Mouse (Mus musculus) embryonic facial prominence, embryonic 12.5 days (tissue): ENCODE results near the gene Ahcyl2. TPM values are rescaled to one million over a fixed set of nuclear protein-coding genes. Genes with fewer than 3 reads are reported as not detected.

Experiments
- ATAC-seq: fragments of 200-750 bp; cut with Nextera tagmentation; 2 replicates; pipeline ENCODE4 v1.8.0; 2017; ENCODE audit not compliant: insufficient number of reproducible peaks, insufficient read depth, low FRiP score, low TSS enrichment
- H3K27ac ChIP-seq: fragments of 300-500 bp; sonication (generic); 2 replicates; pipeline ENCODE4 v1.5.1; 2016; ENCODE audit warnings: mild to moderate bottlenecking
- H3K27me3 ChIP-seq: fragments of 300-500 bp; sonication (generic); 2 replicates; pipeline ENCODE4 v1.6.1; 2016; ENCODE audit warnings: mild to moderate bottlenecking, moderate library complexity
- H3K36me3 ChIP-seq: fragments of 300-500 bp; sonication (generic); 2 replicates; pipeline ENCODE4 v1.6.1; 2016; ENCODE audit warnings: mild to moderate bottlenecking
- H3K4me1 ChIP-seq: fragments of 300-500 bp; sonication (generic); 2 replicates; pipeline ENCODE4 v1.6.1; 2016
- H3K4me2 ChIP-seq: fragments of 300-500 bp; sonication (generic); replicated peaks from 2 replicates; pipeline ENCODE4 v1.6.1; 2016; ENCODE audit warnings: mild to moderate bottlenecking, moderate library complexity
- H3K4me3 ChIP-seq: fragments of 300-500 bp; sonication (generic); 2 replicates; pipeline ENCODE4 v1.5.1; 2016; ENCODE audit warnings: mild to moderate bottlenecking
- H3K9ac ChIP-seq: fragments of 300-500 bp; sonication (generic); 2 replicates; pipeline ENCODE4 v1.6.1; 2016; ENCODE audit warnings: mild to moderate bottlenecking, moderate library complexity
- H3K9me3 ChIP-seq: fragments of 300-500 bp; sonication (generic); 2 replicates; pipeline ENCODE4 v1.6.1; 2016; ENCODE audit warnings: mild to moderate bottlenecking, moderate library complexity
- WGBS: fragments of 180-500 bp; shearing (Covaris S2); methylation state at CpG from one replicate; pipeline ENCODE4 v1.1.7; 2016; 5-methylcytosine and 5-hydroxymethylcytosine counted together
- polyA plus RNA-seq: library from polyadenylated mRNA; unstranded; fragments of >200 nt; fragmentation: Nextera tagmentation; extraction: Ambion mirVana; gene quantifications from 2 replicates; pipeline ENCODE4 v1.2.1, GENCODE M21; 2016

Gene Ahcyl2
- polyA plus RNA-seq, 1 experiment from 2014 or later = 20.5 TPM

DNA sequence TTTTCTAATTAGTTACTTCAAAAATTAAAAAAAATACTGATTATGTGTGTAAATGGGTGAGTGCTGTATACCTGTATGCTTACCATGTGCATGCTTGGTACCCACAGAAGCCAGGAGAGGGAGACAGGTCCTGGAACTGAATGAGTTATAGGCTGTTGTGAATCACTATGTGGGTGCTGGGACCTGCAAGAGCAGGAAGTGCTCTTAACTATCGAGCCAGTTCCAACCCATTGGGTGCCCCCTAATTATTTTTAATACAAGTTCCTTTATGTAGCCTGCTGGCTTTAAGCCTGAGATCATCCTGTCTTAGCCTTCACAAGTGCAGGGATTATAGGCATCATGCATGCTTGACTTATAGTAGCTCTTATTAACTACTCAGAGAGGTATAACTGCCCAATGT is 6.3 kb downstream of the Ahcyl2 start:
- Histone ChIP-seq H3K9ac (no peak overlapping the region), H3K4me1 (0 out of 2 replicates have a peak, but pooled peaks cover 11% of the 10 kb centered on the region), H3K27ac (no peak overlapping the region), H3K4me3 (no peak overlapping the region), H3K36me3 (no peaks in the 10 kb centered on the region), H3K27me3 (no peaks in the 10 kb centered on the region), H3K9me3 (no peaks in the 10 kb centered on the region), H3K4me2 (no peak overlapping the region)
- 80% methylated on average over 1 of the region's 1 CpGs for WGBS
- no peak for ATAC-seq

GRCm38 (mm10) chr6:29775609-29776008 is 7.8 kb downstream of the Ahcyl2 start:
- Histone ChIP-seq H3K4me3 (no peak overlapping the region), H3K9me3 (no peaks in the 10 kb centered on the region), H3K36me3 (no peaks in the 10 kb centered on the region), H3K4me1 (0 out of 2 replicates have a peak, but pooled peaks cover 2% of the 10 kb centered on the region), H3K4me2 (no peak overlapping the region), H3K27ac (no peak overlapping the region), H3K9ac (no peak overlapping the region), H3K27me3 (no peaks in the 10 kb centered on the region)
- no peak for ATAC-seq
- WGBS = 84% methylated on average over 1 of the region's 1 CpGs

DNA sequence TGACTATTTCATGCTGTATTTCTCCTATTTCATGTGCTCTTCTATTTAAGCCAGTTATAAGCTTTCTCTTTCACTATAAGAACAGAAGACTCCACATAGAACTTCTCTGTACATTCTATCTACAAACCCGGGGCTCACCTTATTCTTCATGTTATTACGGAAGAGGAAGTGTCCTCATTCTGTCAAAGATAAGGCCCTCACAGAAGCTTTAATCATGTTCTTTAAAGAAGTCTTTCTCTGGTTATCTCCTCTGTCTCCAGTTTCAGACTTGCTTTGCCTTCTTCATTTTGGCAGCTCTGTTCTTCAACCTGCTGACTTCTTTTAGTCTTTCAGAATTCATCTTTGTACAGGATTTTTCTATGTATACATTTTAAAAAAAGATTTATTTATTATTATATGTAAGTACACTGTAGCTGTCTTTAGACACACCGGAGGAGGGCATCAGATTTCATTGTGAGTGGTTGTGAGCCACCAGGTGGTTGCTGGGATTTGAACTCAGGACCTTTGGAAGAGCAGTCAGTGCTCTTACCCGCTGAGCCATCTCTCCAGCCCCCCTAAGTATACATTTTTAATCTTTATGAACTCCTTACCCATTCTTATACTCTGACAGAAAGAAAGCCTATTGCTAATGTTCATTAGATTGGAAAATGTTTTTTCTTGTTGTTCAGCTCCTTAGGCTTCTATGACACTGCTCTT is 8.9 kb downstream of the Ahcyl2 start:
- H3K27me3 ChIP-seq = no peaks in the 10 kb centered on the region
- ATAC-seq = no peak
- H3K4me3 ChIP-seq = no peak overlapping the region
- WGBS = 95% methylated on average over 4 of the region's 4 CpGs
- H3K27ac ChIP-seq = no peak overlapping the region
- no peaks in the 10 kb centered on the region for H3K9me3 ChIP-seq
- no peak overlapping the region for H3K9ac ChIP-seq
- H3K36me3 ChIP-seq = no peaks in the 10 kb centered on the region
- H3K4me2 ChIP-seq = no peak overlapping the region
- 0 out of 2 replicates have a peak, but pooled peaks cover 2% of the 10 kb centered on the region for H3K4me1 ChIP-seq

- Histone ChIP-seq H3K4me1 (0 out of 2 replicates have a peak, but pooled peaks cover 2% of the 10 kb centered on the region), H3K27ac (no peak overlapping the region), H3K36me3 (no peaks in the 10 kb centered on the region), H3K4me3 (no peak overlapping the region), H3K4me2 (no peak overlapping the region), H3K27me3 (no peaks in the 10 kb centered on the region), H3K9ac (no peak overlapping the region), H3K9me3 (no peaks in the 10 kb centered on the region)
- WGBS = 76% methylated on average over 3 of the region's 3 CpGs
- no peak for ATAC-seq
Observed at GRCm38 (mm10) chr6:29777238-29777555, 9.4 kb downstream of the Ahcyl2 start.

GRCm38 (mm10) chr6:29780082-29780481 is 12.3 kb downstream of the Ahcyl2 start:
- no peak overlapping the region for H3K4me3 ChIP-seq
- H3K27me3 ChIP-seq = no peaks in the 10 kb centered on the region
- 0 out of 2 replicates have a peak, but pooled peaks cover 2% of the 10 kb centered on the region for H3K4me1 ChIP-seq
- H3K9ac ChIP-seq = no peak overlapping the region
- H3K27ac ChIP-seq = no peak overlapping the region
- no peaks in the 10 kb centered on the region for H3K9me3 ChIP-seq
- H3K4me2 ChIP-seq = no peak overlapping the region
- no peak for ATAC-seq
- no peaks in the 10 kb centered on the region for H3K36me3 ChIP-seq

DNA sequence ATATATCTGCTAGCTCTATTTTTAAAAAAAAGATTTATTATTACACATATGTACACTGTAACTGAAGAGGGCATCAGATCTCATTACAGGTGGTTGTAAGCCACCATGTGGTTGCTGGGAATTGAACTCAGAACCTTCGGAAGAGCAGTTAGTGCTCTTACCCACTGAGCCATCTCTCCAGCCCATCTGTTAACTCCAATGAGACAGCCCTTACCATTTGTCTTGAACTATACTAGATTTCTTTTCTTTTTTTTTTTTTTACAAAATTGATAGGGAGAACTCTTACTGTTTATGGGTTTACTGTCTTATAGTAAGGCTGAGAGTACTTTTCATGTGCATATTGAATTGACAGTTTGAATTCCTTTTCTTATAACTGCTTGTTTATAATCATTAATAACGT is 12.8 kb downstream of the Ahcyl2 start:
- WGBS = 90% methylated on average over 2 of the region's 2 CpGs
- no peaks in the 10 kb centered on the region for H3K36me3 ChIP-seq
- no peak for ATAC-seq
- H3K27me3 ChIP-seq = no peaks in the 10 kb centered on the region
- H3K27ac ChIP-seq = no peak overlapping the region
- H3K9ac ChIP-seq = no peak overlapping the region
- H3K9me3 ChIP-seq = no peaks in the 10 kb centered on the region
- H3K4me2 ChIP-seq = no peak overlapping the region
- H3K4me3 ChIP-seq = no peak overlapping the region
- H3K4me1 ChIP-seq = 0 out of 2 replicates have a peak, but pooled peaks cover 2% of the 10 kb centered on the region

DNA sequence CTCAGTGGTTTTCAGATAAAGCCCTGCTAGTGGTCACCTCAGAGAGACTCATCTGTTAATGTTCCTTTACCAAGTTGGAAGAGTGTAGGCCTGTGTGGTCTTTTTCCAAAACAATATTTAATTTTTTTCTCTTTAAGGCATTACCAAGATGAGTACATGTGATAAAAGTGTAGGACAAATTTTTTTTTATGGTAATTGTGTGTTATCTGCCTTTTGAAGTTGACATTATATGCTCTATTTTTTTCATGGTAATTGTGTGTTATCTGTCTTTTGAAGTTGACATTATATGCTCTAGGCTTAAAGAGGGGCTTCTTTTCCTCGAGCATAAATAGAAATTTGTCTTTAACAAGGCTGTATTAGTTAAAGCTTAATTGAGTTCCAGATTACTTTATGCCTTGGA is 14.4 kb downstream of the Ahcyl2 start:
- no peaks in the 10 kb centered on the region for H3K27me3 ChIP-seq

DNA sequence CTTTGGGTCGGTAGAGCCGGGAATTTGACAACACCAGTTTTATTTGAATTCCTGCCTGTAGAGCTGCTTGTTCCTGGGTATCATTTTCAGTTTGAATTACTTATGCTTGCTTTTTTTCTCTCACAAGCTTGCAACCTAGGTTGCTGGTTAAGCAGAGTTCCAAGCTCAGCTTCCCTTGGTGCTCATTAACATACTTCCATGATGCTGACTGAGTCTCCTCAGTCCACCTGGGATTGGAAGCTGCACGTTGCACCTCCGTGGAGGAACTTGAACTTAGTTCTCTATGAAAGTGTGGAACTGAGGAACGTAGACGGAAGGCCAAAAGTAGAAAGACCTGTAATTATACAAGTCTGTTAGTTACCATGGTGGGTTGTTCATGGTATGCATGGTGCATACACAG is 16.1 kb downstream of the Ahcyl2 start:
- Histone ChIP-seq H3K36me3 (no peaks in the 10 kb centered on the region), H3K9ac (no peak overlapping the region), H3K4me2 (no peak overlapping the region), H3K4me3 (no peak overlapping the region), H3K27ac (no peak overlapping the region), H3K9me3 (no peaks in the 10 kb centered on the region), H3K27me3 (no peaks in the 10 kb centered on the region), H3K4me1 (no peaks in the 10 kb centered on the region)
- no peak for ATAC-seq
- WGBS = 78% methylated on average over 6 of the region's 6 CpGs

More for the DNA sequence above, 14.4 kb downstream of the Ahcyl2 start:
- no peak for ATAC-seq
- no peaks in the 10 kb centered on the region for H3K9me3 ChIP-seq
- H3K4me2 ChIP-seq = no peak overlapping the region
- no peak overlapping the region for H3K4me3 ChIP-seq
- H3K4me1 ChIP-seq = no peaks in the 10 kb centered on the region
- 77% methylated on average over 1 of the region's 1 CpGs for WGBS
- H3K9ac ChIP-seq = no peak overlapping the region
- no peak overlapping the region for H3K27ac ChIP-seq
- no peaks in the 10 kb centered on the region for H3K36me3 ChIP-seq

- Histone ChIP-seq H3K9me3 (no peaks in the 10 kb centered on the region), H3K4me3 (no peak overlapping the region), H3K4me1 (no peaks in the 10 kb centered on the region), H3K36me3 (no peaks in the 10 kb centered on the region), H3K27ac (no peak overlapping the region), H3K27me3 (no peaks in the 10 kb centered on the region), H3K9ac (no peak overlapping the region), H3K4me2 (no peak overlapping the region)
- ATAC-seq = no peak
- 82% methylated on average over 3 of the region's 3 CpGs for WGBS
Observed at GRCm38 (mm10) chr6:29784413-29785021, 16.7 kb downstream of the Ahcyl2 start.

GRCm38 (mm10) chr6:29785759-29786158 is 17.9 kb downstream of the Ahcyl2 start:
- Histone ChIP-seq H3K4me3 (no peak overlapping the region), H3K4me1 (no peaks in the 10 kb centered on the region), H3K9ac (no peak overlapping the region), H3K4me2 (no peak overlapping the region), H3K36me3 (no peaks in the 10 kb centered on the region), H3K27me3 (no peaks in the 10 kb centered on the region), H3K9me3 (no peaks in the 10 kb centered on the region), H3K27ac (no peak overlapping the region)
- ATAC-seq = no peak
- WGBS = 87% methylated on average over 5 of the region's 5 CpGs

DNA sequence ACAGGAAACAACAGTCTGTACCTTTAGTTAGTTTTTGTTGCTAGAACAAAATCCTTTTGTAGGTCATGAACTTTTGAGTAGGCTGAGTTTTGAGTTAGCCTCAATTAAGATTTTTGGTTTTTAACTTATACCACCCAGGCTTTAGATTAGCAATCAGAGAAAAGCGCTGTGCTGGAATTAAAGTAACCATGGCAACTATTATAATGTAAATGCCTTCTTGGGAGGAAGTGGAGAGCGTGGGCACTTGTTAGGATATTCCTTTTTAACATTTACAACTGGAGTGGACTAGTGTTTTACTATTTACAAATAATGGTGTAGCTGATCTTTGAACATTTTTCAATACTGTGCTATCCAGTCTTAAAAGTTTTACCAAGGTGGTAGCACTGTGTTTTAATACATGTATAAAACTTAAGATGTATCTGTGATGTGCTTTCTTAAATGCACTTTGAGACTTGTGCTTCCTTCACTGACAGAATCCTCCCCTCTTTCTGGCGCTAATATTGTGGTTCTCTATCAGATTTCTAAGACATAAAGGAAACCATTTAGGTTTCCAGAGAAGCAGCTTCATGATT is 21.1 kb downstream of the Ahcyl2 start:
- H3K27me3 ChIP-seq = no peaks in the 10 kb centered on the region
- no peaks in the 10 kb centered on the region for H3K9me3 ChIP-seq
- H3K27ac ChIP-seq = no peak overlapping the region
- no peak overlapping the region for H3K9ac ChIP-seq
- H3K4me1 ChIP-seq = no peaks in the 10 kb centered on the region
- no peak for ATAC-seq
- 49% methylated on average over 3 of the region's 3 CpGs for WGBS
- no peaks in the 10 kb centered on the region for H3K36me3 ChIP-seq
- H3K4me3 ChIP-seq = no peak overlapping the region
- H3K4me2 ChIP-seq = no peak overlapping the region

- ATAC-seq = no peak
- H3K4me2 ChIP-seq = no peak overlapping the region
- no peaks in the 10 kb centered on the region for H3K36me3 ChIP-seq
- no peaks in the 10 kb centered on the region for H3K9me3 ChIP-seq
- H3K4me1 ChIP-seq = no peaks in the 10 kb centered on the region
- 86% methylated on average over 3 of the region's 3 CpGs for WGBS
- no peak overlapping the region for H3K27ac ChIP-seq
- H3K27me3 ChIP-seq = no peaks in the 10 kb centered on the region
- no peak overlapping the region for H3K4me3 ChIP-seq
- no peak overlapping the region for H3K9ac ChIP-seq
Observed at GRCm38 (mm10) chr6:29790014-29790698, 22.3 kb downstream of the Ahcyl2 start.
